Mouse (Mus musculus) midbrain, postnatal 0 days (tissue): ENCODE measurements at regions not wholly inside any gene's neighbourhood (a gene's known extent, or its start where the extent isn't known, plus 50 kb on each side); places are given as distances from the start of the nearest gene placed in this dataset.
A peak's percentile ranks its signal among the peaks of the same experiment; 100 is the strongest.

ENCODE experiments used
- ATAC-seq: fragments of 200-750 bp; cut with Nextera tagmentation; 2 replicates; pipeline ENCODE4 v1.8.0; 2017; ENCODE audit warnings: moderate number of reproducible peaks, mild to moderate bottlenecking, moderate TSS enrichment, moderate library complexity; ENCODE audit not compliant: low FRiP score
- DNase-seq: peaks from one replicate; pipeline ENCODE4 v3.0.0-alpha.2; 2015; ENCODE audit warnings: low spot score
- H3K27ac ChIP-seq: fragments of 300-500 bp; sonication (generic); 2 replicates; pipeline ENCODE4 v1.5.1; 2014; ENCODE audit warnings: low read depth, mild to moderate bottlenecking, low read length, mixed read lengths
- H3K27me3 ChIP-seq: fragments of 300-500 bp; sonication (generic); 2 replicates; pipeline ENCODE4 v1.6.1; 2014; ENCODE audit warnings: low read length, control low read depth, mixed read lengths; ENCODE audit not compliant: insufficient read depth
- H3K36me3 ChIP-seq: fragments of 300-500 bp; sonication (generic); 2 replicates; pipeline ENCODE4 v1.6.1; 2014; ENCODE audit warnings: low read length, control low read depth, mixed read lengths; ENCODE audit not compliant: insufficient read depth
- H3K4me1 ChIP-seq: fragments of 300-500 bp; sonication (generic); 2 replicates; pipeline ENCODE4 v1.6.1; 2014; ENCODE audit warnings: mild to moderate bottlenecking, control low read depth, antibody characterized with exemption, low read length, mixed read lengths; ENCODE audit not compliant: insufficient read depth
- H3K4me2 ChIP-seq: fragments of 300-500 bp; sonication (generic); 2 replicates; pipeline ENCODE4 v1.6.1; 2014; ENCODE audit warnings: low read depth, mild to moderate bottlenecking, low read length, mixed read lengths; ENCODE audit not compliant: poor library complexity, severe bottlenecking
- H3K4me3 ChIP-seq: fragments of 300-500 bp; sonication (generic); 2 replicates; pipeline ENCODE4 v1.5.1; 2014; ENCODE audit warnings: low read depth, mild to moderate bottlenecking, low read length, moderate library complexity
- H3K9ac ChIP-seq: fragments of 300-500 bp; sonication (generic); replicated peaks from 2 replicates; pipeline ENCODE4 v1.6.1; 2014; ENCODE audit warnings: mild to moderate bottlenecking, low read length, moderate library complexity, mixed read lengths; ENCODE audit not compliant: poor library complexity, severe bottlenecking
- H3K9me3 ChIP-seq: fragments of 300-500 bp; sonication (generic); 2 replicates; pipeline ENCODE4 v1.6.1; 2016; ENCODE audit warnings: low read length, control low read depth
- CTCF ChIP-seq: IDR thresholded peaks from 2 replicates; pipeline ENCODE4 v1.5.1; 2016; ENCODE audit warnings: antibody characterized with exemption, mild to moderate bottlenecking
- WGBS: fragments of 180-500 bp; shearing (Covaris S2); extraction: QIAGEN DNeasy Blood & Tissue Kit; methylation state at CpG from one replicate; pipeline ENCODE4 v1.1.7; 2014; 5-methylcytosine and 5-hydroxymethylcytosine counted together

- Histone ChIP-seq H3K9ac (no peak overlapping the region), H3K4me1 (peaks cover 3% of the 10 kb centered on the region; the same call in 1 of the 2 replicates), H3K36me3 (no peaks in the 10 kb centered on the region), H3K9me3 (no peaks in the 10 kb centered on the region), H3K27me3 (0 out of 2 replicates have a peak, but pooled peaks cover 4% of the 10 kb centered on the region), H3K4me3 (no peak overlapping the region), H3K27ac (no peak overlapping the region), H3K4me2 (no peak overlapping the region)
- ATAC-seq, result no peak
- DNase-seq, result no peak
- no peak for TF ChIP-seq CTCF
- WGBS, result 85% methylated on average over 5 of the region's 5 CpGs
Measured at GRCm38 (mm10) chr4:131149466-131149865, 205.3 kb downstream of the Matn1 start.

GRCm38 (mm10) chr4:131159712-131160111, 215.5 kb downstream of the Matn1 start:
- Histone ChIP-seq H3K4me3 (no peak overlapping the region), H3K4me1 (peaks cover 11% of the 10 kb centered on the region; the same call in 1 of the 2 replicates), H3K9me3 (no peaks in the 10 kb centered on the region), H3K27me3 (no peaks in the 10 kb centered on the region), H3K27ac (no peak overlapping the region), H3K36me3 (no peaks in the 10 kb centered on the region), H3K4me2 (no peak overlapping the region), H3K9ac (no peak overlapping the region)
- ATAC-seq (0 out of 2 replicates have a peak, but pooled peaks have one; percentile 52), DNase-seq (no peak)
- 19% methylated on average over 5 of the region's 5 CpGs for WGBS
- TF ChIP-seq CTCF, result no peak

GRCm38 (mm10) chr4:131160135-131160534, 215.9 kb downstream of the Matn1 start:
- no peak for TF ChIP-seq CTCF
- H3K4me1 ChIP-seq, result peaks cover 11% of the 10 kb centered on the region; the same call in 1 of the 2 replicates
- H3K27me3 ChIP-seq, result no peaks in the 10 kb centered on the region
- no peaks in the 10 kb centered on the region for H3K36me3 ChIP-seq
- H3K9me3 ChIP-seq, result no peaks in the 10 kb centered on the region
- H3K9ac ChIP-seq, result no peak overlapping the region
- no peak overlapping the region for H3K4me3 ChIP-seq
- no peak overlapping the region for H3K27ac ChIP-seq
- H3K4me2 ChIP-seq, result no peak overlapping the region
- 0 out of 2 replicates have a peak, but pooled peaks have one; percentile 23 for ATAC-seq
- 20% methylated on average over 5 of the region's 5 CpGs for WGBS
- DNase-seq, result no peak

- Histone ChIP-seq H3K27ac (no peak overlapping the region), H3K9me3 (no peaks in the 10 kb centered on the region), H3K27me3 (no peaks in the 10 kb centered on the region), H3K36me3 (no peaks in the 10 kb centered on the region), H3K4me2 (no peak overlapping the region), H3K4me1 (peaks cover 11% of the 10 kb centered on the region; the same call in 1 of the 2 replicates), H3K4me3 (no peak overlapping the region), H3K9ac (no peak overlapping the region)
- TF ChIP-seq CTCF, result no peak
- DNase-seq (peak; percentile 44), ATAC-seq (no peak)
- 59% methylated on average over 9 of the region's 9 CpGs for WGBS
Measured at GRCm38 (mm10) chr4:131161501-131161900, 217.3 kb downstream of the Matn1 start.

GRCm38 (mm10) chr4:131163782-131164315, 219.7 kb downstream of the Matn1 start:
- Histone ChIP-seq H3K27me3 (no peaks in the 10 kb centered on the region), H3K36me3 (no peaks in the 10 kb centered on the region), H3K4me1 (peaks cover 11% of the 10 kb centered on the region; the same call in 1 of the 2 replicates), H3K9me3 (no peaks in the 10 kb centered on the region), H3K27ac (no peak overlapping the region), H3K4me3 (no peak overlapping the region), H3K4me2 (no peak overlapping the region), H3K9ac (no peak overlapping the region)
- TF ChIP-seq CTCF, result no peak
- 21% methylated on average over 7 of the region's 7 CpGs for WGBS
- DNase-seq (no peak), ATAC-seq (no peak)

GRCm38 (mm10) chr4:131166574-131167270, 222.5 kb downstream of the Matn1 start:
- Histone ChIP-seq H3K27ac (no peak overlapping the region), H3K4me2 (no peak overlapping the region), H3K4me3 (no peak overlapping the region), H3K9ac (no peak overlapping the region), H3K27me3 (no peaks in the 10 kb centered on the region), H3K36me3 (no peaks in the 10 kb centered on the region), H3K9me3 (no peaks in the 10 kb centered on the region), H3K4me1 (0 out of 2 replicates have a peak, but pooled peaks cover 3% of the 10 kb centered on the region)
- no peak for TF ChIP-seq CTCF
- 78% methylated on average over 9 of the region's 9 CpGs for WGBS
- ATAC-seq (no peak), DNase-seq (no peak)
